Mouse (Mus musculus) testis, adult 2 months (tissue): ENCODE results near the gene Apba3.
"Not testable (repeated sequence)": the region's sequence is repeated elsewhere in the genome, so short reads cannot be mapped to it uniquely, and the experiment has no call there.

Experiments
- CTCF ChIP-seq: fragments of 200-500 bp; IDR thresholded peaks from 2 replicates; pipeline ENCODE4 v1.5.1; 2012; ENCODE audit warnings: low read depth, mild to moderate bottlenecking, inconsistent platforms, low read length, moderate library complexity; ENCODE audit not compliant: control insufficient read depth, insufficient read depth, insufficient replicate concordance
- POLR2A ChIP-seq: fragments of 200-500 bp; IDR thresholded peaks from 2 replicates; pipeline ENCODE4 v1.6.1; 2012; ENCODE audit warnings: low read depth, mild to moderate bottlenecking, inconsistent platforms, low read length, moderate library complexity; ENCODE audit not compliant: control insufficient read depth

DNA sequence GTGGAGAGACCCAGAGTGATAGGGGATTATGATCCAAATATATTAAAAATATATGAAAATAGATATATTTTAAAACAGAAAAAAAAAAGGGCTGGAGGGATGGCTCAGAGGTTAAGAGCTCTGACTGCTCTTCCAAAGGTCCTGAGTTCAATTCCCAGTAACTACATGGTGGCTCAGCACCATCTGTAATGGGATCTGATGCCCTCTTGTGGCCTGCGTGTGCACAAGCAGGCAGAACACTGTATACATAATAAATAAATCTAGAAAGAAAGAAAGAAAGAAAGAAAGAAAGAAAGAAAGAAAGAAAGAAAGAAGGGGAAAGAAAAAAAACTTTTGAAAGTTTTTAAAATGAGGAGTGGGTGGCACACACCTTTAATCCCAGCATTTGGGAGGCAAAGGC, 49.5 kb upstream of the Apba3 start:
- TF ChIP-seq POLR2A, CTCF: not testable (repeated sequence)
